Mouse (Mus musculus): ENCODE measurements at regions not wholly inside any gene's neighbourhood (a gene's known extent, or its start where the extent isn't known, plus 50 kb on each side); places are given as distances from the start of the nearest gene placed in this dataset.

- no peak overlapping the region for H3K9ac ChIP-seq (replicated peaks; ENCODE audit: low read depth, low read length)
- H3K36me3 ChIP-seq (replicated peaks; ENCODE audit: control insufficient read depth, insufficient read depth, low read length) = no peaks in the 10 kb centered on the region
- no peak overlapping the region for H3K27ac ChIP-seq (ENCODE audit: low read depth)
- no peaks in the 10 kb centered on the region for H3K4me1 ChIP-seq (ENCODE audit: control insufficient read depth, insufficient read depth)
- 0 out of 2 replicates have a peak, but pooled peaks cover 3% of the 10 kb centered on the region for H3K27me3 ChIP-seq (ENCODE audit: control insufficient read depth, insufficient read depth, low read length)
- 74% methylated on average over 1 of the region's 1 CpGs for WGBS
- H3K4me3 ChIP-seq (ENCODE audit: low read depth, low read length) = no peak overlapping the region
- ATAC-seq (ENCODE audit: insufficient read depth, low read depth) (no peak), DNase-seq (ENCODE audit: low spot score) (no peak)
- H3K9me3 ChIP-seq (replicated peaks; ENCODE audit: control insufficient read depth, low read length) = no peaks in the 10 kb centered on the region
- no peak overlapping the region for H3K4me2 ChIP-seq (ENCODE audit: low read depth, low read length)
- TF ChIP-seq CTCF (IDR thresholded peaks at IDR 0.05; ENCODE audit: low read depth) = no peak
- TF ChIP-seq EP300 (IDR thresholded peaks at IDR 0.05; ENCODE audit: low read depth) = no peak
These were observed 94.5 kb downstream of the Rplp1 start for GRCm38 (mm10) chr9:61819836-61820235.

DNA sequence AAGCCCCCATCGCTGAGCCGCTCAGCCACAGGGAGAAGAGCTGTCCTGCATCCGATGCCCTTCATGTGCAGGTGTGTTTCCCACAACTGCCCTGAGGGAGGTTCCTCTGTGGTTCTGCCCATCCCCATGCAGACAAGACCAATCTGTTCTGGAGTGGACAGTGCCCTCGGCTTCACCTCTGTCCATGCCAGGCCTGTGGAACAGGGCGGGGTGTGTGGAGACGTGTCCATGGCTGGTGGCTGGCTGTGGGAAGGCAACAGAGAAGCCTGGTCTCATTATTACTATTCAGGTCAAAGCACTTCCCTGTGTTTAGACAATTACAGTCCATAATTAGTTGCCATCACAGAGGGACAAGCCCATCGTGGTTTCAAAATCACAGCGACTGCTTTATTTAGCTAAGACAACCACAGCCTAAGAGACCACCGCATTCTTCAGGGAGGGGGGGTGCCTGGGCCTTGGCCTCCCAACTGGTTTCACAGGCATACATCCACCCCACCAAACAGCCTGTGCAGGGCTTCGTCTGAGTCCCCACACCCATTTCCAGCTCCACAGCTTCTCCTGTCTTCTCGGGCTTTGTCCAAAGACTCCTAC is 97.7 kb downstream of the Rplp1 start:
- TF ChIP-seq EP300 (IDR thresholded peaks at IDR 0.05; ENCODE audit: low read depth) (no peak), CTCF (IDR thresholded peaks at IDR 0.05; ENCODE audit: low read depth) (no peak)
- no peaks in the 10 kb centered on the region for H3K9me3 ChIP-seq (replicated peaks; ENCODE audit: control insufficient read depth, low read length)
- no peak overlapping the region for H3K9ac ChIP-seq (replicated peaks; ENCODE audit: low read depth, low read length)
- no peak overlapping the region for H3K4me3 ChIP-seq (ENCODE audit: low read depth, low read length)
- no peak overlapping the region for H3K27ac ChIP-seq (ENCODE audit: low read depth)
- H3K27me3 ChIP-seq (ENCODE audit: control insufficient read depth, insufficient read depth, low read length) = 0 out of 2 replicates have a peak, but pooled peaks cover 4% of the 10 kb centered on the region
- no peak overlapping the region for H3K4me2 ChIP-seq (ENCODE audit: low read depth, low read length)
- H3K36me3 ChIP-seq (replicated peaks; ENCODE audit: control insufficient read depth, insufficient read depth, low read length) = no peaks in the 10 kb centered on the region
- ATAC-seq (ENCODE audit: insufficient read depth, low read depth) (no peak), DNase-seq (ENCODE audit: low spot score) (no peak)
- 75% methylated on average over 11 of the region's 11 CpGs for WGBS
- no peaks in the 10 kb centered on the region for H3K4me1 ChIP-seq (ENCODE audit: control insufficient read depth, insufficient read depth)

- H3K4me3 ChIP-seq (ENCODE audit: low read depth, low read length) = no peak overlapping the region
- H3K4me1 ChIP-seq (ENCODE audit: control insufficient read depth, insufficient read depth) = no peaks in the 10 kb centered on the region
- H3K36me3 ChIP-seq (replicated peaks; ENCODE audit: control insufficient read depth, insufficient read depth, low read length) = no peaks in the 10 kb centered on the region
- 48% methylated on average over 10 of the region's 10 CpGs for WGBS
- no peak for ATAC-seq (ENCODE audit: insufficient read depth, low read depth)
- H3K27me3 ChIP-seq (ENCODE audit: control insufficient read depth, insufficient read depth, low read length) = 0 out of 2 replicates have a peak, but pooled peaks cover 6% of the 10 kb centered on the region
- H3K27ac ChIP-seq (ENCODE audit: low read depth) = no peak overlapping the region
- H3K4me2 ChIP-seq (ENCODE audit: low read depth, low read length) = no peak overlapping the region
- H3K9ac ChIP-seq (replicated peaks; ENCODE audit: low read depth, low read length) = no peak overlapping the region
- TF ChIP-seq CTCF (IDR thresholded peaks at IDR 0.05; ENCODE audit: low read depth) (no peak), EP300 (IDR thresholded peaks at IDR 0.05; ENCODE audit: low read depth) (no peak)
- no peaks in the 10 kb centered on the region for H3K9me3 ChIP-seq (replicated peaks; ENCODE audit: control insufficient read depth, low read length)
- DNase-seq (ENCODE audit: low spot score) = no peak
These were observed 98.3 kb downstream of the Rplp1 start for GRCm38 (mm10) chr9:61815995-61816394.

DNA sequence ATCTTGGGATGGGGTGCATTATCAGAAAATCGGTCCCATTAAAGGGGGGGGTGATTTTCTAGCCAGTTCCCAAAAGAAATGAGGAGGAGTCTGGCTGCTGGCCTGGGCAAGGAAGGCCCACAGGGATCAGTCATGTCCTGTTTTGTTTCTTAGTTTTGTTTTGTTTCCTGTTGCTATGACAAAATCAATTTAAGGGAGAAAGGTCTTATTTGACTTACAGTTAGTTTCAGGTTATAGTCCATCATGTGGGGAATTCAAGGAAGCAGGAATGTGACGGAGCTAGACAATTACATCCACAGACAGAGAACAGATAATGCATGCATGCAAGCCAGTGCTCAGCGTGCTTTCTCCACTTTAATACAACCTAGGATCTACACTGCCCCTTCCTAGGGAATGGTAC is 101.1 kb downstream of the Rplp1 start:
- DNase-seq (ENCODE audit: low spot score) (no peak), ATAC-seq (ENCODE audit: insufficient read depth, low read depth) (no peak)
- Histone ChIP-seq H3K9ac (replicated peaks; ENCODE audit: low read depth, low read length) (no peak overlapping the region), H3K27ac (ENCODE audit: low read depth) (no peak overlapping the region), H3K4me2 (ENCODE audit: low read depth, low read length) (no peak overlapping the region), H3K4me3 (ENCODE audit: low read depth, low read length) (no peak overlapping the region), H3K4me1 (ENCODE audit: control insufficient read depth, insufficient read depth) (no peaks in the 10 kb centered on the region), H3K9me3 (replicated peaks; ENCODE audit: control insufficient read depth, low read length) (no peaks in the 10 kb centered on the region), H3K36me3 (replicated peaks; ENCODE audit: control insufficient read depth, insufficient read depth, low read length) (no peaks in the 10 kb centered on the region), H3K27me3 (ENCODE audit: control insufficient read depth, insufficient read depth, low read length) (0 out of 2 replicates have a peak, but pooled peaks cover 6% of the 10 kb centered on the region)
- TF ChIP-seq EP300 (IDR thresholded peaks at IDR 0.05; ENCODE audit: low read depth) (no peak), CTCF (IDR thresholded peaks at IDR 0.05; ENCODE audit: low read depth) (no peak)
- 63% methylated on average over 3 of the region's 3 CpGs for WGBS

DNA sequence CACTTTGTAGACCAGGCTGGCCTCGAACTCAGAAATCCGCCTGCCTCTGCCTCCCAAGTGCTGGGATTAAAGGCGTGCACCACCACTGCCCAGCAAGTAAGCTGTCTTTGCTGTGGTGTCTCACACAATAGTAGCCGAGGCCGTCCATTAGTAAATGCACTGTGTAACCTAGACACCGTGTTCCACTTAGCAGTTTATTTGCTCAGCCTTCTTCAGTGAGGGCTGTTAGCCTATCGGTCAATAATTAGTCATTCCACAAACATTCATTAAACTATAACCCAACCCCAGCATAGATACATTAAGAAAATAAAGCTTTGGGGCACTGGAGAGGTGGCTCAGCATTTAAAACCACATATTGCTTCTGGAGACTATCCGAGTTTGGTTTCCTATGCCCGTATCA is 102.0 kb downstream of the Rplp1 start:
- Histone ChIP-seq H3K27me3 (ENCODE audit: control insufficient read depth, insufficient read depth, low read length) (0 out of 2 replicates have a peak, but pooled peaks cover 3% of the 10 kb centered on the region), H3K9me3 (replicated peaks; ENCODE audit: control insufficient read depth, low read length) (no peaks in the 10 kb centered on the region), H3K4me2 (ENCODE audit: low read depth, low read length) (no peak overlapping the region), H3K4me3 (ENCODE audit: low read depth, low read length) (no peak overlapping the region), H3K36me3 (replicated peaks; ENCODE audit: control insufficient read depth, insufficient read depth, low read length) (no peaks in the 10 kb centered on the region), H3K27ac (ENCODE audit: low read depth) (no peak overlapping the region), H3K9ac (replicated peaks; ENCODE audit: low read depth, low read length) (no peak overlapping the region), H3K4me1 (ENCODE audit: control insufficient read depth, insufficient read depth) (no peaks in the 10 kb centered on the region)
- no peak for ATAC-seq (ENCODE audit: insufficient read depth, low read depth)
- DNase-seq (ENCODE audit: low spot score) = no peak
- TF ChIP-seq CTCF (IDR thresholded peaks at IDR 0.05; ENCODE audit: low read depth) (no peak), EP300 (IDR thresholded peaks at IDR 0.05; ENCODE audit: low read depth) (no peak)
- 88% methylated on average over 9 of the region's 9 CpGs for WGBS

DNA sequence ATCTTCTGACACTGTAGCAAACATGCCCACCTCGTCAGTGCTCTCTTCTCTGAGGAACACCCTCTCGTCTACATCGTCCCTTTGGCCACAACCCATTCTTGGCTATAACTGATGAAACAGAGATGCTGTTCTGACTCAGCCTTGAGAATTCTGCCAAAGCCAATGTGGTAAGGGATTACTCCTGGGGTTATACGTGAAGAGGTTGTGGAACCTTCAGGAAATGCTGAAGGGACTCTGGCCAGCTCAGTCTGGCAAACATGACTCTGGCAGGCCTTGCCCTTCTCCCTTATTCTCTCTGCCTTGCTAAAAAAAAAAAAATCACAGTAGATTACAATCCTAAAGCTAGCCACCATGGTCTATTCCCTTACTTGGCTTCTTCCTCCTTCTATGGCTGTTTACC is 103.9 kb downstream of the Rplp1 start:
- 63% methylated on average over 4 of the region's 4 CpGs for WGBS
- H3K27ac ChIP-seq (ENCODE audit: low read depth) = no peak overlapping the region
- ATAC-seq (ENCODE audit: insufficient read depth, low read depth) (no peak), DNase-seq (ENCODE audit: low spot score) (no peak)
- 0 out of 2 replicates have a peak, but pooled peaks cover 6% of the 10 kb centered on the region for H3K27me3 ChIP-seq (ENCODE audit: control insufficient read depth, insufficient read depth, low read length)
- no peaks in the 10 kb centered on the region for H3K4me1 ChIP-seq (ENCODE audit: control insufficient read depth, insufficient read depth)
- no peak overlapping the region for H3K4me2 ChIP-seq (ENCODE audit: low read depth, low read length)
- H3K9ac ChIP-seq (replicated peaks; ENCODE audit: low read depth, low read length) = no peak overlapping the region
- H3K9me3 ChIP-seq (replicated peaks; ENCODE audit: control insufficient read depth, low read length) = no peaks in the 10 kb centered on the region
- no peaks in the 10 kb centered on the region for H3K36me3 ChIP-seq (replicated peaks; ENCODE audit: control insufficient read depth, insufficient read depth, low read length)
- no peak overlapping the region for H3K4me3 ChIP-seq (ENCODE audit: low read depth, low read length)
- TF ChIP-seq EP300 (IDR thresholded peaks at IDR 0.05; ENCODE audit: low read depth) = no peak
- no peak for TF ChIP-seq CTCF (IDR thresholded peaks at IDR 0.05; ENCODE audit: low read depth)
